Mouse (Mus musculus) MEL (cell line): ENCODE measurements around the gene Gpr75. TPM values are rescaled to one million over a fixed set of nuclear protein-coding genes. Genes with fewer than 3 reads are reported as not detected.
A peak's percentile ranks its signal among the peaks of the same experiment; 100 is the strongest.

ENCODE experiments used
- DNase-seq: peaks from one replicate; pipeline ENCODE4 v3.0.0; 2011; ENCODE audit warnings: low read depth, low spot score
- H3K27ac ChIP-seq: 2 replicates; pipeline ENCODE4 v1.5.1; 2012; ENCODE audit warnings: low read depth, mild to moderate bottlenecking, control low read depth, low read length, moderate library complexity; ENCODE audit not compliant: control insufficient read depth
- H3K27me3 ChIP-seq, 2 experiments: fragments of 150-350 bp in 1 of 2; sonication (generic) in 1 of 2; 2 replicates each; pipeline ENCODE4 v1.6.1; 2012; ENCODE audit warnings: low read length in 2 of 2, mild to moderate bottlenecking in 2 of 2, improper control_type of control experiment in 1 of 2, moderate library complexity in 1 of 2; ENCODE audit not compliant: insufficient read depth in 2 of 2, control insufficient read depth in 1 of 2
- H3K36me3 ChIP-seq, 2 experiments: 2 replicates each; pipeline ENCODE4 v1.6.1; 2012 to 2014; ENCODE audit warnings: low read length in 2 of 2, improper control_type of control experiment in 1 of 2, inconsistent platforms in 1 of 2, mild to moderate bottlenecking in 1 of 2; ENCODE audit not compliant: insufficient read depth in 2 of 2, control insufficient read depth in 1 of 2
- H3K4me1 ChIP-seq, 2 experiments: fragments of 150-350 bp in 1 of 2; sonication (generic) in 1 of 2; 2 replicates each; pipeline ENCODE4 v1.6.1; 2012; ENCODE audit warnings: low read length in 2 of 2, improper control_type of control experiment in 1 of 2, mild to moderate bottlenecking in 1 of 2; ENCODE audit not compliant: insufficient read depth in 2 of 2, control insufficient read depth in 1 of 2
- H3K4me3 ChIP-seq, 2 experiments: fragments of 150-350 bp in 1 of 2; sonication (generic) in 1 of 2; 2 replicates each; pipeline ENCODE4 v1.5.1; 2012; ENCODE audit warnings: low read depth in 2 of 2, low read length in 2 of 2, mild to moderate bottlenecking in 2 of 2, moderate library complexity in 2 of 2, control low read depth in 1 of 2, improper control_type of control experiment in 1 of 2; ENCODE audit not compliant: control insufficient read depth in 1 of 2, insufficient read depth in 1 of 2
- H3K79me2 ChIP-seq: 2 replicates; pipeline ENCODE4 v1.6.1; 2012; ENCODE audit warnings: mild to moderate bottlenecking, low read length, moderate library complexity; ENCODE audit not compliant: control insufficient read depth, poor library complexity, insufficient read depth
- H3K9ac ChIP-seq: 2 replicates; pipeline ENCODE4 v1.6.1; 2012; ENCODE audit warnings: low read depth, mild to moderate bottlenecking, control low read depth, low read length, moderate library complexity; ENCODE audit not compliant: control insufficient read depth, poor library complexity, severe bottlenecking
- H3K9me3 ChIP-seq: fragments of 150-350 bp; sonication (generic); replicated peaks from 2 replicates; pipeline ENCODE4 v1.6.1; 2012; ENCODE audit warnings: mild to moderate bottlenecking, low read length, improper control_type of control experiment, moderate library complexity; ENCODE audit not compliant: insufficient read depth
- BHLHE40 ChIP-seq: IDR thresholded peaks from 2 replicates; pipeline ENCODE4 v1.6.1; 2012; ENCODE audit warnings: low read depth, mild to moderate bottlenecking, inconsistent platforms, low read length, improper control_type of control experiment, borderline replicate concordance
- CHD1 ChIP-seq: IDR thresholded peaks from 2 replicates; pipeline ENCODE4 v1.6.1; 2012; ENCODE audit warnings: low read depth, mild to moderate bottlenecking, inconsistent platforms, low read length, improper control_type of control experiment
- CHD2 ChIP-seq: IDR thresholded peaks from 2 replicates; pipeline ENCODE4 v1.6.1; 2011; ENCODE audit warnings: low read length, improper control_type of control experiment
- CTCF ChIP-seq, 3 experiments: IDR thresholded peaks in 2 of 3; conservative IDR thresholded peaks in 1 of 3; 2 replicates each; pipeline ENCODE4 v1.5.1; 2011 to 2012; ENCODE audit warnings: low read length in 3 of 3, low read depth in 2 of 3, mild to moderate bottlenecking in 2 of 3, improper control_type of control experiment in 1 of 3, inconsistent platforms in 1 of 3, mixed read lengths in 1 of 3, moderate library complexity in 1 of 3; ENCODE audit not compliant: control insufficient read depth in 1 of 3, insufficient read depth in 1 of 3, poor library complexity in 1 of 3, severe bottlenecking in 1 of 3
- E2F4 ChIP-seq: IDR thresholded peaks from 2 replicates; pipeline ENCODE4 v1.6.1; 2011; ENCODE audit warnings: low read depth, low read length, improper control_type of control experiment, borderline replicate concordance
- ELF1 ChIP-seq: IDR thresholded peaks from 2 replicates; pipeline ENCODE4 v1.6.1; 2014; ENCODE audit warnings: low read depth, mild to moderate bottlenecking, inconsistent platforms, low read length, improper control_type of control experiment, moderate library complexity
- EP300 ChIP-seq, 2 experiments: IDR thresholded peaks; 2 replicates each; pipeline ENCODE4 v1.6.1; 2011; ENCODE audit warnings: improper control_type of control experiment in 2 of 2, low read length in 2 of 2, low read depth in 1 of 2, mild to moderate bottlenecking in 1 of 2
- GABPA ChIP-seq: IDR thresholded peaks from 2 replicates; pipeline ENCODE4 v1.6.1; 2012; ENCODE audit warnings: low read depth, mild to moderate bottlenecking, inconsistent platforms, low read length, improper control_type of control experiment, moderate library complexity
- GATA1 ChIP-seq: IDR thresholded peaks from 2 replicates; pipeline ENCODE4 v1.6.1; 2011; ENCODE audit warnings: low read depth, low read length, improper control_type of control experiment
- HCFC1 ChIP-seq: IDR thresholded peaks from 2 replicates; pipeline ENCODE4 v1.6.1; 2012; ENCODE audit warnings: low read depth, mild to moderate bottlenecking, inconsistent platforms, low read length, improper control_type of control experiment, moderate library complexity
- KAT2A ChIP-seq: conservative IDR thresholded peaks from 2 replicates; pipeline ENCODE4 v1.6.1; 2012; ENCODE audit warnings: low read depth, low read length, improper control_type of control experiment, inconsistent platforms
- MAX ChIP-seq: IDR thresholded peaks from 2 replicates; pipeline ENCODE4 v1.6.1; 2011; ENCODE audit warnings: low read length, improper control_type of control experiment
- MAZ ChIP-seq: IDR thresholded peaks from 2 replicates; pipeline ENCODE4 v1.6.1; 2012; ENCODE audit warnings: low read depth, mild to moderate bottlenecking, inconsistent platforms, low read length, improper control_type of control experiment
- MEF2A ChIP-seq: IDR thresholded peaks from 2 replicates; pipeline ENCODE4 v1.6.1; 2014; ENCODE audit warnings: low read depth, mild to moderate bottlenecking, inconsistent platforms, low read length, improper control_type of control experiment; ENCODE audit not compliant: poor library complexity, insufficient replicate concordance, severe bottlenecking; ENCODE audit errors: extremely low read depth
- MXI1 ChIP-seq: IDR thresholded peaks from 2 replicates; pipeline ENCODE4 v1.6.1; 2011; ENCODE audit warnings: mild to moderate bottlenecking, low read depth, low read length, improper control_type of control experiment
- MYB ChIP-seq: IDR thresholded peaks from 2 replicates; pipeline ENCODE4 v1.6.1; 2011; ENCODE audit warnings: mild to moderate bottlenecking, low read depth, low read length, improper control_type of control experiment
- MYC ChIP-seq: IDR thresholded peaks from 2 replicates; pipeline ENCODE4 v1.6.1; 2011; ENCODE audit warnings: low read depth, mild to moderate bottlenecking, low read length, improper control_type of control experiment, moderate library complexity
- NELFE ChIP-seq: IDR thresholded peaks from 2 replicates; pipeline ENCODE4 v1.6.1; 2011; ENCODE audit warnings: low read depth, low read length, improper control_type of control experiment
- POLR2A ChIP-seq, 2 experiments: IDR thresholded peaks; 2 replicates each; pipeline ENCODE4 v1.6.1; 2011 to 2012; ENCODE audit warnings: low read length in 2 of 2, mild to moderate bottlenecking in 2 of 2, control low read depth in 1 of 2, improper control_type of control experiment in 1 of 2, low read depth in 1 of 2, moderate library complexity in 1 of 2; ENCODE audit not compliant: control insufficient read depth in 1 of 2, insufficient read depth in 1 of 2, poor library complexity in 1 of 2
- POLR2AphosphoS2 ChIP-seq: IDR thresholded peaks from 2 replicates; pipeline ENCODE4 v1.6.1; 2011; ENCODE audit warnings: low read length, improper control_type of control experiment
- RAD21 ChIP-seq: IDR thresholded peaks from 2 replicates; pipeline ENCODE4 v1.6.1; 2011; ENCODE audit warnings: mild to moderate bottlenecking, low read depth, low read length, improper control_type of control experiment
- RCOR1 ChIP-seq: IDR thresholded peaks from 2 replicates; pipeline ENCODE4 v1.6.1; 2012; ENCODE audit warnings: low read depth, mild to moderate bottlenecking, inconsistent platforms, low read length, improper control_type of control experiment
- SIN3A ChIP-seq: IDR thresholded peaks from 2 replicates; pipeline ENCODE4 v1.6.1; 2012; ENCODE audit warnings: low read length, improper control_type of control experiment, inconsistent platforms
- TAL1 ChIP-seq: IDR thresholded peaks from 2 replicates; pipeline ENCODE4 v1.6.1; 2012; ENCODE audit warnings: mild to moderate bottlenecking, inconsistent platforms, low read length, moderate library complexity, mixed read lengths
- TBP ChIP-seq: IDR thresholded peaks from 2 replicates; pipeline ENCODE4 v1.8.0; 2011; ENCODE audit warnings: low read depth, low read length, improper control_type of control experiment
- TCF12 ChIP-seq: IDR thresholded peaks from 2 replicates; pipeline ENCODE4 v1.6.1; 2014; ENCODE audit warnings: low read depth, mild to moderate bottlenecking, inconsistent platforms, low read length, improper control_type of control experiment, moderate library complexity
- USF2 ChIP-seq, 2 experiments: IDR thresholded peaks; 2 replicates each; pipeline ENCODE4 v1.6.1; 2011 to 2012; ENCODE audit warnings: improper control_type of control experiment in 2 of 2, low read length in 2 of 2, borderline replicate concordance in 1 of 2, inconsistent platforms in 1 of 2, low read depth in 1 of 2, mild to moderate bottlenecking in 1 of 2; ENCODE audit not compliant: insufficient read depth in 1 of 2
- ZKSCAN1 ChIP-seq: IDR thresholded peaks from 2 replicates; pipeline ENCODE4 v1.6.1; 2012; ENCODE audit warnings: low read depth, mild to moderate bottlenecking, inconsistent platforms, low read length, improper control_type of control experiment, moderate library complexity
- ZNF384 ChIP-seq: IDR thresholded peaks from 2 replicates; pipeline ENCODE4 v1.6.1; 2012; ENCODE audit warnings: low read depth, mild to moderate bottlenecking, inconsistent platforms, low read length, improper control_type of control experiment
- polyA plus RNA-seq, 2 experiments: library from polyadenylated mRNA; stranded (reverse) in 1 of 2; unstranded in 1 of 2; fragments of >175 nt in 1 of 2; fragments of >200 nt in 1 of 2; gene quantifications; 2 replicates each; pipeline versions ENCODE4 v1.2.1 to v1.2.4; 2012; ENCODE audit warnings: low replicate concordance in 2 of 2, low read depth in 1 of 2; ENCODE audit not compliant: insufficient read length in 2 of 2, insufficient read depth in 1 of 2, missing spikeins in 1 of 2
- total RNA-seq: library from RNA; depleted of rRNA; stranded (reverse); fragments of 300-350 nt; gene quantifications from 2 replicates; pipeline ENCODE4 v1.2.3, GENCODE M21; 2012

Gene Gpr75
- total and polyA plus RNA-seq, 3 experiments: 0.08 TPM; not detected in 1

- Histone ChIP-seq H3K36me3 (peaks cover 2 to 27% of the 10 kb centered on the region in 2 experiments; a peak in 3 of 4 replicates), H3K9me3 (no peaks in the 10 kb centered on the region), H3K4me1 (no peaks in the 10 kb centered on the region), H3K27me3 (no peaks in the 10 kb centered on the region), H3K79me2 (no peaks in the 10 kb centered on the region), H3K27ac (no peak overlapping the region), H3K9ac (no peak overlapping the region), H3K4me3 (no peak overlapping the region)
- no peak for DNase-seq
- TF ChIP-seq MAZ: no peak
- no peak for TF ChIP-seq SIN3A
- no peak for TF ChIP-seq KAT2A
- TF ChIP-seq ZNF384: no peak
- TF ChIP-seq HCFC1: no peak
- no peak for TF ChIP-seq BHLHE40
- no peak for TF ChIP-seq TCF12
- TF ChIP-seq RAD21: no peak
- no peak for TF ChIP-seq GATA1
- no peak for TF ChIP-seq E2F4
- TF ChIP-seq ZKSCAN1: no peak
- TF ChIP-seq ELF1: no peak
- no peak for TF ChIP-seq MAX
- TF ChIP-seq MYB: no peak
- no peak for TF ChIP-seq CHD2
- TF ChIP-seq NELFE: no peak
- TF ChIP-seq MYC: no peak
- no peak for TF ChIP-seq CTCF (IDR thresholded peaks at IDR 0.05 in 2 of 3, conservative IDR thresholded peaks at IDR 0.05 in 1 of 3; ENCODE audit: control insufficient read depth in 1 of 3, insufficient read depth in 1 of 3, low read depth in 2 of 3, low read length in 3 of 3, poor library complexity in 1 of 3, severe bottlenecking in 1 of 3)
Measured at GRCm38 (mm10) chr11:30844355-30844754, 40.8 kb upstream of the Gpr75 start.

GRCm38 (mm10) chr11:30872425-30872824, 12.7 kb upstream of the Gpr75 start:
- no peaks in the 10 kb centered on the region for H3K27me3 ChIP-seq
- TF ChIP-seq EP300 (IDR thresholded peaks at IDR 0.05; ENCODE audit: low read depth in 1 of 2, low read length in 2 of 2): no peak
- TF ChIP-seq POLR2A (IDR thresholded peaks at IDR 0.05; ENCODE audit: control insufficient read depth in 1 of 2, insufficient read depth in 1 of 2, low read depth in 1 of 2, low read length in 2 of 2, poor library complexity in 1 of 2): no peak
- TF ChIP-seq POLR2AphosphoS2: no peak
- no peak for TF ChIP-seq RAD21
- no peak for TF ChIP-seq KAT2A
- no peak for TF ChIP-seq USF2 (IDR thresholded peaks at IDR 0.05; ENCODE audit: borderline replicate concordance in 1 of 2, insufficient read depth in 1 of 2, low read depth in 1 of 2, low read length in 2 of 2)
- TF ChIP-seq ELF1: no peak
- no peak for TF ChIP-seq RCOR1
- no peak for TF ChIP-seq GATA1
- no peak for TF ChIP-seq MAX
- no peak for TF ChIP-seq MEF2A
- no peak for TF ChIP-seq CHD1
- no peak for TF ChIP-seq MAZ
- TF ChIP-seq GABPA: no peak
- TF ChIP-seq TAL1: no peak
- no peak for TF ChIP-seq MXI1
- no peak for TF ChIP-seq TBP
- no peak overlapping the region for H3K27ac ChIP-seq
- H3K4me1 ChIP-seq: no peaks in the 10 kb centered on the region
- no peak overlapping the region for H3K9ac ChIP-seq
- H3K79me2 ChIP-seq: no peaks in the 10 kb centered on the region
- peak; percentile 21 for DNase-seq
- no peak overlapping the region for H3K4me3 ChIP-seq
- H3K9me3 ChIP-seq: no peaks in the 10 kb centered on the region
- peaks cover 0 to 12% of the 10 kb centered on the region in 2 experiments; a peak in 2 of 4 replicates for H3K36me3 ChIP-seq
